Mouse (Mus musculus): ENCODE results near the gene Dlg2.
A peak's percentile ranks its signal among the peaks of the same experiment; 100 is the strongest.

Gene Dlg2

GRCm38 (mm10) chr7:91456796-91457195 is 980.3 kb downstream of the Dlg2 start:
- no peak for DNase-seq

GRCm38 (mm10) chr7:91457207-91457606 is 980.7 kb downstream of the Dlg2 start:
- peak; percentile 46 to 73 for DNase-seq

- DNase-seq, result no peak
Observed at GRCm38 (mm10) chr7:91461352-91461751, 984.9 kb downstream of the Dlg2 start.

- no peak for DNase-seq
Observed at GRCm38 (mm10) chr7:91463256-91463655, 986.8 kb downstream of the Dlg2 start.

- DNase-seq, result no peak
Observed at GRCm38 (mm10) chr7:91467061-91467460, 990.6 kb downstream of the Dlg2 start.

- no peak for DNase-seq
Observed at GRCm38 (mm10) chr7:91479145-91479544, 1002.7 kb downstream of the Dlg2 start.

- DNase-seq, result no peak
Observed at GRCm38 (mm10) chr7:91481574-91482197, 1005.2 kb downstream of the Dlg2 start.

GRCm38 (mm10) chr7:91493234-91493633 is 1016.8 kb downstream of the Dlg2 start:
- no peak for DNase-seq

- DNase-seq, result no peak
Observed at GRCm38 (mm10) chr7:91495526-91495925, 1019.1 kb downstream of the Dlg2 start.

GRCm38 (mm10) chr7:91511119-91511518 is 1034.6 kb downstream of the Dlg2 start:
- DNase-seq, result no peak

- DNase-seq, result no peak
Observed at GRCm38 (mm10) chr7:91514445-91514844, 1038.0 kb downstream of the Dlg2 start.

GRCm38 (mm10) chr7:91516225-91516624 is 1039.8 kb downstream of the Dlg2 start:
- no peak for DNase-seq

- DNase-seq, result no peak
Observed at GRCm38 (mm10) chr7:91525859-91526258, 1049.4 kb downstream of the Dlg2 start.

- DNase-seq, result peak in 1 of 2 experiments; percentile 13
Observed at GRCm38 (mm10) chr7:91542597-91543285, 1066.3 kb downstream of the Dlg2 start.

- DNase-seq, result no peak
Observed at GRCm38 (mm10) chr7:91543286-91543650, 1066.8 kb downstream of the Dlg2 start.

- DNase-seq, result peak; percentile 5 to 13
Observed at GRCm38 (mm10) chr7:91544600-91544999, 1068.1 kb downstream of the Dlg2 start.

GRCm38 (mm10) chr7:91548796-91549195 is 1072.3 kb downstream of the Dlg2 start:
- no peak for DNase-seq

- no peak for DNase-seq
Observed at GRCm38 (mm10) chr7:91557582-91557981, 1081.1 kb downstream of the Dlg2 start.

GRCm38 (mm10) chr7:91567423-91567822 is 1091.0 kb downstream of the Dlg2 start:
- no peak for DNase-seq

GRCm38 (mm10) chr7:91570969-91571368 is 1094.5 kb downstream of the Dlg2 start:
- DNase-seq, result no peak

GRCm38 (mm10) chr7:91572666-91573065 is 1096.2 kb downstream of the Dlg2 start:
- DNase-seq, result peak in 1 of 2 experiments; percentile 1

- no peak for DNase-seq
Observed at GRCm38 (mm10) chr7:91573321-91573720, 1096.8 kb downstream of the Dlg2 start.

GRCm38 (mm10) chr7:91576216-91576615 is 1099.7 kb downstream of the Dlg2 start:
- no peak for DNase-seq

- peak in 1 of 2 experiments; percentile 10 for DNase-seq
Observed at GRCm38 (mm10) chr7:91582203-91582602, 1105.7 kb downstream of the Dlg2 start.

- DNase-seq, result no peak
Observed at GRCm38 (mm10) chr7:91583566-91583965, 1107.1 kb downstream of the Dlg2 start.
